Mouse (Mus musculus) R1 (cell line): ENCODE measurements around the gene Ace2.

ENCODE experiments used
- DNase-seq: peaks from one replicate; pipeline ENCODE4 v3.0.0-alpha.2; 2018; ENCODE audit warnings: low read depth, low spot score

The Ace2 gene

DNA sequence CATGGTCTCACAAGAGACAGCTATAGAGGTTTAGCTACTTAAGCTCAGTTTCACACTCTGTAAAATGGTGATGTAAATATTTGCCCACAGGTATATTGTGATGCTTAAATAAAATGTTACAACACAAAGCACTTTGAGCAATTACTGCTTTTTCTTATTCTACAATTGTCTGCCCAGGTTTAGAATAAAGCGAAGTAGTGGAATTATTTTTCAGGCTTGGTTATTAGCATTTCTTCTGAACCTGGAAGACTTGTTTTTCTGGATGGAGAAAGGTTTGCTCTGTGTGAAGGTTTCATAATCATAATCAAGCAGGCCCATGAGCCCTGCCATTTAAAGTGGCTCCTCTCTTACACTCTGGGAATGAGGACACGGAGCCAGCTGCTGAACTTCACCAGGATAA, at the start of gene Ace2:
TSS of gene Ace2 (plus strand) at position 301 of the 400 bp plus-strand sequence.
- no peak for DNase-seq

DNA sequence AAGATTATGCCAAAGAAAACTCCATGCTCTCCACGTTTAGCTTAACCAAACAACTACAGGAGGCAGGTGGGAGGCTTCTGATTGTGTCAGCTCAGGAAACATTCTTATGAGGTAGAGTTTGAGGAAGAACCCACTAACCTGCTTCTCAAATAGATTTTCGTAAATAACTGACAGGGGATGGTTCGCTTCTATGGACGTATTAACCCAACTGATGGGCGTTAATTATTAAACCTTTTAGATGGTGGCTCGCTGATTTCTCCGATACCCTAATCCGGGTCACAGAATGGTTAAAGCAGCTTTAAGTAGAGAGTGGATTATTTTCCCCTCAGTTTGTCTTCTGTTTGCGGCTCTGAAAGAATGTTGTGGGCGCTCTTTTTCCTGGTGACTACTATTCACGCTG, 49.2 kb upstream of the Ace2 start:
- no peak for DNase-seq

DNA sequence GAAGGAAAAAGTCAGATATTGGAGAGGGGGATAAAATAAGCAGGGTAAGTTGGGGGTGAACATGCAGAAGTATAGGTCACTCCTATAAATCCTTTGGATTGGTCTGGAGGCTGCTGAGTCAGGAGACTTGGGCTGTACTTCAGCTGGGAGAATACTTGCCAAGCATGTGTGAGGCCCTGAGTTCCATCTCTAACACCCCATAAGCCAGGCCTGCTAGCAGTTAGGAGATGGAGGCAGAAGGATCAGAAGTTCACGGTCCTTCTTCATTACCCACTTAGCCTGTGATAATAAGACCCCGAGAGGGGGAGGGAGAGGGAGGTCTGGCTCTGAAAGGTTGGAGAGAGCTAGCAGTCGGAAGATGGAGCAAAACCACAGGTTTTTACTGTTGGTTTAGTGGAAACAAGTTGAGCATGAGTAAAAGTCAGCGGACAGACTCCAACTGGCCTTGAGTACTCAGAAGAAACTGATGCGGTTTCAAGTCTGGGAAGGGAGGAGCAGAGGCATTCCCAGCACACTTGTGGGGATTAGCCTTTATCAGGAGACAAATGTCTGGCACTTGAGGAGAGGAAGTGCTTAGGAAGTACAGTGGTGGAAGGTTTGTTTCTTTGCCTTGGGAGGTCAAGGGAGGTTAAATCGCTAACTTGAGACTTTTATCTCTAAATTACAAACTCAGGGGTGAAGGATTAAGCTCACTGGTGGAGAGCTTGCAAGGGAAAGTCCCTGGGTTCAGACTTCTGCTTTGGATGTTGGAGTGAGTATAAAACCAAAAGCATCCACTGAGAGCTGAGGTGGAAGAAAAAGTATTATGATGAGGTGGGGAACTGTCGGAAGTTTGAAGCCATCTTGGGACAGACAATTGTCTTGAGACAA, 46.6 kb upstream of the Ace2 start:
- DNase-seq = no peak

DNA sequence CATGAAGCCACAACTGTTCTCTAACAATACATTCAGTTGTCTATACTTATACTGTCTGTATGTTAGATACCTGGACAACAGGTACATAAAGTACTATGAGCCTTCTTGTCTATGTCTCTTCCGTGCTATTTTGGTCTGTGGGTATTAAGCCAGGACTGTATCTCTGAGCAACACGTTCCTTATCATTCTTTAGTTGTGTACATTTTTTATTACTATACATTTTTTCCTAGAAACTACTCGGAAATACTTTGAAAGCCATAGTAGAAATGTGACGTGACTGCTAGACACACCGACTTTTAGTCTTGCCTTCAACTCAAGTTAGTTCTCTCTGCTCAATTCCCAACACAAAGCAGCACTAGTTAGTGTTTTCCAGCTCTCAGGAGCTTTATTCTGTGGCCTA, 45.7 kb upstream of the Ace2 start:
- no peak for DNase-seq

DNA sequence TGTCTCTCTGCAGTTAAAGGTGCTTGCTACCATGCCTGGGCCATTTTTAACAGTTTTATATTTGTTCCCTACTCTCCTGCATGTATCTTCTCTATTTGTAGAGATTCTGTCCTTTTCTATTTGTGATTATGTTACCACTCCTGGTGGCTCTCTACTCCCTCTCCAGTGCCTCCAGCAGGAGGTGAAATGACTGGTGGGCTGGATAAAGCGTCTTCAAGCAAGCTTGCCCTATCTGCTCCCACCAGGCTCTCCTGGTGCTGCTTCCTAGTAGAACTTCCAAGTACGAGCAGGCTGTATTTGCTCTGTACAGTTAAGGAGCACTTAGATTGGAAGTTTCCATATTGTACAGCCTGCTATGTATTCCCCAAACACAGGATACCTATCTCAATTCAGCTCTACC, 43.3 kb upstream of the Ace2 start:
- no peak for DNase-seq

DNA sequence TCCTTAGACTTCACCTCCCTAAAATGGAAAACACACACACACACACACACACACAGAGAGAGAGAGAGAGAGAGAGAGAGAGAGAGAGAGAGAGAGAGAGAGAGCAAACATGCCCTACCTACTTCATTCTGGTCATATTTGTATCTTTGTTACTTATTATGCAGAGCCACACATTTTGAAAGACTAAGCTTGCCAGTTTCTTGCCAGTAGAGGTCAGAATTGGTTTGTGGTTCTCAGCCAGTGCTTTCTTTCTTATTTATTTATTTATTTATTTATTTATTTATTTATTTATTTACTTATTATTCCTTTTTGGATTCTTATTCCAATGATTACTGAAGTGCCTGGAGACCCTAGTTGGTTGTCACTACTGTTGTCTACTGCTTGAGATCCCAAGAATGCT, 37.6 kb upstream of the Ace2 start:
- no peak for DNase-seq

DNA sequence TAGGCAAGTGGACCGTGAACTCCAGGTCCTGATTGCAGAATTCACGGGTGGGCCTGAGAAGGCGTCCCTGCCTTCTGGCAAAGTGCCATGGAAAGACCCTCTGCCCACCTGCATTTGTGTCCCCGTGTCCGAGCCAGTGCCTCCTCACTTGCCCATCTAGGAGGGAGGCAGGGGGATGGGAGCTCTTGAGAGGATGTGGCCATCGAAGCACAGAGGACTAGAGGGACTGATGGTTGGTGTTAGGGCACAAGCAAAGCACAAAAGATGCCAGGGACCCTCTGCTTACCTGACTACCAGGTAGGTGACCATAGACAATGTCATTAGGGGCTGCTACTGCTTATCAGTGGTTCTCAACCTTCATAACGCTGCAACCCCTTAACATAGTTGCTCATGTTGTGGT, 36.9 kb upstream of the Ace2 start:
- DNase-seq = no peak

DNA sequence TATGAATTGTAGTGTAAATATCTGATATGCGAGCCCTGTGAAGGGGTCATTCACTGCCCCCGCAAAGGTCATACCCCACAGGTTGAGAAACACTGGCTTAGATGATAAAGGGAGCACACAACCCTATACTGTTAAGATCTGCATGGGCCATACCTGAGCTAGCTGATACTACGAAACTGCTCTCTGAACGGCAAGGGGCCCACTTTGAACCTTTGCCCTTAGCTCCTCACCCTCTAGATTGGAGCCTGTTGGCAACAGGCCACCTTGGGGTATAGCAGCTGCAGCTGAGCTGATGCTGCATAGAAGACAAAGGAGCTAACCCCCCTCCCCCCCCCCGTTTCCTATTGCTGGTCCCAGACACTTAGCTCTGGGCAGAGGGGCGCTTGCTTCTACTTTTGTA, 36.5 kb upstream of the Ace2 start:
- no peak for DNase-seq

DNA sequence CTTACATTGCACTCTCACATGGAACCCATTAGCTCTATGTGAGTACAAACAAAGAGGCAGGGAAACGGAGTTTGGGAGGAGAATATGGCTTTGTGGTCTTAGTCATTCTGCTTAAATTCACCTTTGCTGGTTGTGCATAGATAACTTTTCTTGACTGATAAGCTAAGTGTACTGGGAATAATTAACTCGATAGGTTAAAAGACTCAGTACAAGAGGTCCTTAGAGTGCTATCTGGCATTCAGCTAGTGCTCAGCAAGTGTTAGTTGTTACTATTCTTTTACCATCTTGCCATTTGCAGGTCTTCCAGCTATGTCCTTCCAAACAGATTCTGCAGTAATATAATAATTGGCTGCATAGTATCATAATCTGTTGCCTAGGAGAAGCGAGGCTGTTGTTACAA, 28.0 kb upstream of the Ace2 start:
- DNase-seq = no peak

DNA sequence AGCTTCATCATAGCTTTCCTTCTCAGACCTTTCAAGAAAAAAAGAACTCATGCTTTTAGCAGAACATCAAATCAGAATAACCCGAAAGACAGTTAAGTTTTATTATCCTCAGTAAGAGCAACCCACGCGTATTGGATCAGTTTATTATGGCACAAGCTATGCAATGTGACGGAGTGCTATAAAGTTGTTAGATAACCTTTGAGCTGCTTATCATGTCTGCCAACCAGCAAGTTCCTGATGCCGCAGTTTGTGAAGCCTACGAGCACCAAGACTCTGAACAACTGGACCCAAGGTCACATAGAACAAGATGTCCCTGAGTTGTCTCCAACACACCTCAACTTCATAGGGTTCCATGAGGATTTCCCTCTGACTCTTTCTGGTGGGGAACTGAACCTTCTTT, 25.4 kb upstream of the Ace2 start:
- no peak for DNase-seq

DNA sequence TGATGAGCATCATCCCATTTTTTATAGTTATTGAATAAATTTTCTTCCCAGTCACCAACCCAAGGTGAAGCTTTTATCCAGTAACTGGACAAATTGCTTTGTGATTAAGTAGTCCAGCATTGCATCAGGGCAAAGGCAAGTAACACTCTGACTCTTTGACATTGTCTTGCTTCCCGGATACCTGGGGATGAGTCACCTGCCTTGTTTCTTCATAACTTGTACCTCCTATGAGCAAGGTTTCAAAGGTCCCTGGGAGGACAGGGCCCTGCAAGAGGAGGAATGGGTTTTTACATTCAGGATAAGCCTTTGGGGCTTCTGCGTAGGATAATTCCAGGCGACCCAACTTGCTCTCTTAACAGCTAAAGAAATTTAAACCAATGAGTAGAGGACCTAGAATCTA, 15.2 kb upstream of the Ace2 start:
- DNase-seq = no peak

DNA sequence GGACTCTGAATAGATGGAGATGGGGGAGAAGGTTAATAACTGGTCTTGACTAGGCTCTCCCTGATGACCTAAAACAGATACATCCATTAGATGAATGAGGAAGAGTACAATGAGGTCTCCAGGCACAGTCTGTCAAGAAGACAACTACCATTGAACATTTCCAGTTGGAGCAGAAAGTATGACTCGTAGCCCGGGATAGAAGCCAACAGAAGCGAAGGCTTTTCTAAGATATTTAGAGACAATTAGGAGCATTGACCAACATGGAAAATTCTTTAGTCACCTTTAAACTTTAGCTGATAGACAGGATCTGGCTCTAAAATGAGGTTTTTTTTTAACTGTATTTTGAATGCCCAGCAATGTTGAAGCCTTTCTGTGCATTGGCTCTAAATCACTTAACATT, 5.6 kb upstream of the Ace2 start:
- DNase-seq = no peak

DNA sequence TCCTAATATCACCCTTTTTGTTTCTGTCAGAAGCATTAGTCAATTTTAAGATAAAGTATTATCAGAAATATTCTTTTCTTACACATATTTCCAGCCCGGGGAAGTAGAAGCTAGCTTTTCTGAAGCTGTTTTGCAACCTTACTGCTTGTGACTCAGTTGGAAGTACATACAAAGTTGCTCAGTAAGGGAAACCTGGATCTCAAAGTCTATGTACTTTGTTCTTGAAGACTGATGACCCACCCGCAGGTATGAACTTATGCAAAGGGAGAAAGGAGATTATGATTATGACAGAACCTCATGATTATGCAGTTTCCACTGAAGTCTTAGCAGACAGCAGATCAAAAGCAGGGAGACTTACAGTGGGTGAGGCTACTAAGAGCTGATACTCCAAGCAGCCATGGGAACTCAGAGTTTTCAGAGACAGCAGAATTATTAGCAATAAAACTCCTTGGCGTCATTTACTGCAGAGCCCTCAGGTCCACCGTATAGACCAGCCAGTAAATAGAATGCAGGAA, 3.8 kb upstream of the Ace2 start:
- DNase-seq = no peak

DNA sequence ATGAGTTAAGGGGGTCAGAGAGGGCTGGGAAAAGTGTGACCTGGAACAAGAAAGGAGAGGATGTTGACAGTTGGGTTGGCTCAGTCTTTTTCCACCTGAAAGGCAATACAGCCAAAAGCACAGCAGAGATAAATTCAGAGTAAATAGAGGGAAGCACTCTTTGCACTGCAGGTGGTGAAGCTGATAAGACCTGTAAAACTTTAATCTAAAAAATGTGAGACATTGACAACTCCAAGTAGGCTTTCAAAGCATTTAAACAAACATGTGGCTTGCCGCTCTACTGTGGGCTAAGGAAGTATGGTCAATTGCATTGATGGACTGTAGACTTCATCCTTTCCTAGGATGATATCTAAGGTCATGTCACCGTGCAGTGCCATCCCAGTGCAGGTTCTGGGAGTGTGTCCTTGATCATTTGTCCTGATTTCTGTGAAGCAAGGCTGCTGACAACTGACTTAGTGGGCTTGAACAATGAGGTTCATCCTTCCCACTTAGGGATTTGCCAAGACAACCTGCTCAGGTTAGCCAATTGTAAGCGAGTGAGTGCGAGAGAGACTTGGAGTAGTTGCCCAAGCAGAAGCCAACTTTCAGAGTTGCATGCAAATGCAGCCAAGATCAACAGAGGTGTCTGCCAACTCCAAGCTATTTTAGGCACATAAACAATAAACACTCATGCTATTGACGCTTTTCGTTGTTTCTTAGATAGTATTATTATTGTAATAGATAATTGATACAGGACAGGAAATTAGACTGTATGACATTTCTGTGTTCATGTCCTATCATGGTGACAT, 6.5 kb downstream of the Ace2 start:
- DNase-seq = no peak

DNA sequence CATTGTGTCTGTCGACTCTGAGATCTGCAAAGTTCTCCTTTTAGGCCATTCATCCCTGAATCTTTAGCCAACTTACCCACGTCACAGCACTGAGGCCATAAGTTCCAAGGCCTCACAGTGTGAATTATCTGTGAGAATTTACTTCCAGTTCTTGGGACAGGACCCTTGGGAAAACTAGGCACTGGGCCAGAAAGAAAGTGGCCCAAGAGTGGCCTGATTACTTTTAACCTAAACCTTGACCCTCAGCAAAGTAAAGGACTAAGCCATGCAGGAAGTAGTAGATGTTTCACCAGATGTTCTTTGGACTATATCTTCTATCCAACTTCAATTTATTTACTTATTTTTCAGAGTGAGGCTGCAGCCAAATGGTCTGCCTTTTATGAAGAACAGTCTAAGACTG, 13.6 kb downstream of the Ace2 start:
- no peak for DNase-seq

DNA sequence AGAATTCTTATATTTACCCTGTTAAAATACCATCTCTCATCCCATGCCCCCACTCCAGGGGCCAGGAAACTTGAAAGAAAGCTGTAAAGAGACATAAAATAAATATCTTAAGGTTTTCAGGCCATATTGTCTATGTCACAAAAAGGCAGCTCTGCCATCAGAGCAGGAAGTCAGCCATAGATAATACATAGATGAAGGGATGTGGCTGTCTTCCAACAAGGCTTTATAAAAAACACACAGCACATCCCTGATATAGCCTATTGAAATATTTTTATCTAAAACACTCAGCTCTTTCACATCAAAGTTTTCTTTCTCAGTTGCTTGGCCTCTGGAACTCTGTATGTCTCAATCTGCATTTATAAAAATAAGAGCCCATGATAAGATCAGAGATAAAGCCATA, 14.5 kb downstream of the Ace2 start:
- DNase-seq = no peak

DNA sequence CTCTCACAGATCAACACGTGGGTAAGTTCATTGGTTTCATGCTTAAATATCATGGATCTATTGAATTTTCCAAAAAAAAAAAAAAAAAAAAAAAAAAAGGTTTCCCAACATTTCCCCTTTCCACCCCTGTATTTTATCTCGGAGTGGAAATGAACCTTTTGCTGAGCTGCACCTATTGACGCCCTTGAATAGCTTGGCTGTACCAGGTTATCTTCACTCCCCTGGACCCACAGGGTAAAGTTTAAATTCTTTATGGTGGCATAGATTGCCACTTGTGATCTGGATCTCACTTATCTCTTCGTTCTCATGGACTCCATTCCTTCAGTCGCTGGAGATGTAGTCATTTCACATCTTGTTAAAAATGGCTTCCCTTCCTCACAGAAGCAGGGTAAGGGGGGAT, 15.5 kb downstream of the Ace2 start:
- DNase-seq = no peak

DNA sequence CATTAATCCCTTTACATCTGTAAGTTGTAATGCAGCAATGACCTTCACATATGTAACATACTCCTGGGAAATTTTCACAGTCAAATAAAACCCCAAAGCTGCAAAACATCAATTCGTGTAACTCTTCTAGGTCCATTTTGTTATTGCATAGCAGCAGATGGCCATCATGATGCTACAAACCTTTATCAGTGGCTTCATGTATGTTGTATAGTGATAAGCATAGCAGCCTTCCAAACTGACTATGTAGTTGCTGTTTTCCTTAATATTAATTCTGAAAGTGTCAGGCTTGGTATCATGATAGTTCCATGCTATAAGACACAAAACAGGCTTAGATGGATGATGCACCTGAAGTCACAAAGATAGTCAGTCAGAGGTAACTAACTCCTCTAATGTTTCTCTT, 25.5 kb downstream of the Ace2 start:
- DNase-seq = no peak

DNA sequence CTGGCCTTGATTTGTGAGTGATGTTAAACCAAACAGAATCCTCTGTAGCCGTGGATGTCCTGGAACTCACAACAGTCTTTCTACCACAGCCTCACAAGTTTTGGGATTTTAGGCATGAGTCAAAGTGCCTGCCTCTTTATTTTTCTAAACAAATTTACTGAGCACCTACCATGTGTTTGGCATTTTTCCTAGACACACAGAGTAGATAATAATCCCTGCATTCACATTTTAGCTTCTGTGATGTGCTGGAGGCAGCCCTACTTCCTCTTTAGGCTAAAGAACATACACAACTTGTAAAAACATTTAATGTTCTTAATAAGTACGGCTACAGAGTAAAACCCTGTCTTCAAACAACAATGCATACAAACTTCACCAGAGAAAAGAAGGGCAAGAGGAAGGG, 31.9 kb downstream of the Ace2 start:
- DNase-seq = no peak

DNA sequence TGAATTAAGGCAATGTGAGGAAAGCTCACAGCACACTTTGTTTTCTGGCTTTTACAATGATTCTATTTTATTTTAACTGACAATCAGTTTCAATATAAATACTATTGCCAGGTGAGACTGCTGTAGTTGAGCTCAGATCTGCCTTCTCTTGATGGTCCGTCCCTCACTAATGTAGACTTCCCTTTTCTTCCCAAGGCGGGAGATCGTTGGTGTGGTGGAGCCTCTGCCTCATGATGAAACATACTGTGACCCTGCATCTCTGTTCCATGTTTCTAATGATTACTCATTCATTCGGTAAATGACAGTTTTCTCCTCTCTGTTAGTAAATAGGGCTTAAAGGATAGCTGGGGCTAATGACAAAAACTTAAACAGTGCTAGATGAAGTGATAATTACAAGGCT, 34.7 kb downstream of the Ace2 start:
- DNase-seq = no peak

DNA sequence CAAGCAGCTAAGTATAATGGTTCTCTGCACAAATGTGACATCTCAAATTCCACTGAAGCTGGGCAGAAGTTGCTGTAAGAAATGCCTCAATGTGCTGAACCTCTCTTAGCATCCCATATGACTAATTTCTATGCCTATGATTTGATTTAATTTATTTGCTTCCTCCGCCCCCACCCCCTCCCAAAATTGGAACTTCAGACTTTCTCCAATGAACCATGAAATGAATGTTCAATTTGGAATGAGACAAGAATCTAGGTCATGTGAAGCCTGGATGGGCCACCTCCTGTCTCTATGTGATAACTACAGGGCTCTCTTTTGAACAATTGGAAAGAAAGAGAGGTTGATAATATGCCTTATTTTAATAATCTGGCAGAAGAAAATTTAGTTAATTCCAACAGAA, 36.2 kb downstream of the Ace2 start:
- no peak for DNase-seq

DNA sequence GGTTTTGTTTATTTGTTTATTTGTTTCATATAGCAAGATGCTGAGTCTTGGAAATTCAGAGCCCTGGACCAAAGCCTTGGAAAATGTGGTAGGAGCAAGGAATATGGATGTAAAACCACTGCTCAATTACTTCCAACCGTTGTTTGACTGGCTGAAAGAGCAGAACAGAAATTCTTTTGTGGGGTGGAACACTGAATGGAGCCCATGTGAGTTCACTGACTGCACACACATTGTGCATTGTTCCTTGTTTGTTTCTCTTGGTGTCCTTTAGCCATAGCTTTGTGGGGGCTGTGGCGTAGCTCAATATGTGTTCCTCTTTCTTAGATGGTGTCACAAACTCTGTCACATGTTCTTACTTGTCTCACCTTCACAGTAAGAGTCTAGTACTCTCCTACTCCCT, 36.6 kb downstream of the Ace2 start:
- no peak for DNase-seq

DNA sequence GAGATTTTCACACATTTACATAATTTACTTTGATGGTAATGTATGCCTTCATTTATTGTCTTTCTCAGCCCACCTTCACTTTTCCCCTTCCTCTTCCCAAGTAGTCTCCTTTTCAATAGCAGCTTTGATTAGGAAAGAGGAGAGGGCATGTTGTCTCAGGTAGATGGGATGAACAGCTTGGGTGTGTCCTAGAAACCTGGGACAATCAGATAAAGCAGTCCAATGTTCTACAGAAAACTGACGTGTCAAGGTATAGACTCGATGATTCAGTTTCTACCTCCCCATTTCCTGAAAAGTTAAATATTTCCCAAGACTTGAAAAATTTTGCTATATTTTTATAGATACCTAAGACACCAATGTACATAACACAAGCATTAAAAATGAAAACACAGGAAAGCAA, 39.7 kb downstream of the Ace2 start:
- DNase-seq = no peak
